Mouse (Mus musculus) heart, embryonic 13.5 days (tissue): ENCODE data around the gene Samhd1. TPM values are rescaled to one million over a fixed set of nuclear protein-coding genes. Genes with fewer than 3 reads are reported as not detected.

Experiments
- ATAC-seq: fragments of 200-750 bp; cut with Nextera tagmentation; 2 replicates; pipeline ENCODE4 v1.8.0; 2017; ENCODE audit warnings: moderate TSS enrichment; ENCODE audit not compliant: insufficient number of reproducible peaks, low FRiP score, low TSS enrichment; ENCODE audit errors: extremely low read depth
- H3K27ac ChIP-seq: fragments of 300-500 bp; sonication (generic); replicated peaks from 2 replicates; pipeline ENCODE4 v1.5.1; 2015; ENCODE audit warnings: moderate library complexity, mild to moderate bottlenecking, inconsistent platforms
- H3K27me3 ChIP-seq: fragments of 300-500 bp; sonication (generic); replicated peaks from 2 replicates; pipeline ENCODE4 v1.6.1; 2015; ENCODE audit warnings: mild to moderate bottlenecking, inconsistent platforms
- H3K36me3 ChIP-seq: fragments of 300-500 bp; sonication (generic); 2 replicates; pipeline ENCODE4 v1.6.1; 2015; ENCODE audit warnings: mild to moderate bottlenecking, inconsistent platforms
- H3K4me1 ChIP-seq: fragments of 300-500 bp; sonication (generic); 2 replicates; pipeline ENCODE4 v1.6.1; 2015; ENCODE audit warnings: inconsistent platforms
- H3K4me2 ChIP-seq: fragments of 300-500 bp; sonication (generic); 2 replicates; pipeline ENCODE4 v1.6.1; 2015; ENCODE audit warnings: inconsistent platforms, mild to moderate bottlenecking, moderate library complexity
- H3K4me3 ChIP-seq: fragments of 300-500 bp; sonication (generic); 2 replicates; pipeline ENCODE4 v1.5.1; 2015; ENCODE audit warnings: moderate library complexity, mild to moderate bottlenecking, inconsistent platforms
- H3K9ac ChIP-seq: fragments of 300-500 bp; sonication (generic); 2 replicates; pipeline ENCODE4 v1.6.1; 2015; ENCODE audit warnings: inconsistent platforms, mild to moderate bottlenecking, moderate library complexity
- H3K9me3 ChIP-seq: fragments of 300-500 bp; sonication (generic); 2 replicates; pipeline ENCODE4 v1.6.1; 2016; ENCODE audit warnings: inconsistent platforms
- WGBS: fragments of 180-500 bp; shearing (Covaris S2); methylation state at CpG from one replicate; pipeline ENCODE4 v1.1.7; 2015; ENCODE audit warnings: mixed read lengths; 5-methylcytosine and 5-hydroxymethylcytosine counted together
- polyA plus RNA-seq: library from polyadenylated mRNA; unstranded; fragments of >200 nt; fragmentation: Nextera tagmentation; extraction: Ambion mirVana; gene quantifications from 2 replicates; pipeline ENCODE4 v1.2.1, GENCODE M21; 2015

Gene Samhd1
- polyA plus RNA-seq, 1 experiment from 2014 or later, result 15.9 TPM

GRCm38 (mm10) chr2:157078059-157078792 lies 56.8 kb downstream of the Samhd1 start:
- Histone ChIP-seq H3K4me3 (peak overlapping the region; percentile 94), H3K27ac (peak overlapping the region; percentile 94), H3K36me3 (peaks cover 11% of the 10 kb centered on the region), H3K4me2 (peak overlapping the region; percentile 90), H3K9ac (peak overlapping the region; percentile 99), H3K27me3 (peaks cover 5% of the 10 kb centered on the region; the same call in 1 of the 2 replicates), H3K9me3 (no peaks in the 10 kb centered on the region), H3K4me1 (peaks cover 61% of the 10 kb centered on the region)
- WGBS, result under 1% methylated on average over 56 of the region's 79 CpGs
- ATAC-seq, result peak; percentile 26; the same call in 1 of the 2 replicates

- peaks cover 17% of the 10 kb centered on the region for H3K36me3 ChIP-seq
- WGBS, result 2% methylated on average over 15 of the region's 15 CpGs
- H3K27ac ChIP-seq, result peak overlapping the region; percentile 94
- ATAC-seq, result no peak
- peak overlapping the region; percentile 90 for H3K4me2 ChIP-seq
- H3K9ac ChIP-seq, result peak overlapping the region; percentile 99
- peak overlapping the region; percentile 94 for H3K4me3 ChIP-seq
- peaks cover 65% of the 10 kb centered on the region for H3K4me1 ChIP-seq
- peaks cover 5% of the 10 kb centered on the region; the same call in 1 of the 2 replicates for H3K27me3 ChIP-seq
- no peaks in the 10 kb centered on the region for H3K9me3 ChIP-seq
These were observed 57.4 kb downstream of the Samhd1 start for GRCm38 (mm10) chr2:157077641-157078058.

- peak overlapping the region; percentile 94 for H3K4me3 ChIP-seq
- peaks cover 20% of the 10 kb centered on the region for H3K36me3 ChIP-seq
- peak overlapping the region; percentile 94 for H3K27ac ChIP-seq
- H3K27me3 ChIP-seq, result peaks cover 5% of the 10 kb centered on the region; the same call in 1 of the 2 replicates
- 13% methylated on average over 5 of the region's 5 CpGs for WGBS
- peak overlapping the region; percentile 90 for H3K4me2 ChIP-seq
- peaks cover 65% of the 10 kb centered on the region for H3K4me1 ChIP-seq
- H3K9me3 ChIP-seq, result no peaks in the 10 kb centered on the region
- H3K9ac ChIP-seq, result peak overlapping the region; percentile 99
- ATAC-seq, result no peak
These were observed 57.9 kb downstream of the Samhd1 start for GRCm38 (mm10) chr2:157077160-157077559.

GRCm38 (mm10) chr2:157076585-157076984 lies 58.5 kb downstream of the Samhd1 start:
- peak overlapping the region; percentile 99 for H3K9ac ChIP-seq
- ATAC-seq, result no peak
- WGBS, result 73% methylated on average over 7 of the region's 7 CpGs
- H3K4me2 ChIP-seq, result peak overlapping the region; percentile 90
- no peaks in the 10 kb centered on the region for H3K9me3 ChIP-seq
- peaks cover 67% of the 10 kb centered on the region for H3K4me1 ChIP-seq
- peaks cover 20% of the 10 kb centered on the region for H3K36me3 ChIP-seq
- peak overlapping the region; percentile 94 for H3K4me3 ChIP-seq
- peak overlapping the region; percentile 94; the same call in 1 of the 2 replicates for H3K27ac ChIP-seq
- peaks cover 5% of the 10 kb centered on the region; the same call in 1 of the 2 replicates for H3K27me3 ChIP-seq

GRCm38 (mm10) chr2:157075685-157076084 lies 59.4 kb downstream of the Samhd1 start:
- Histone ChIP-seq H3K27ac (peak overlapping the region; percentile 74), H3K4me1 (peaks cover 76% of the 10 kb centered on the region), H3K27me3 (peaks cover 5% of the 10 kb centered on the region; the same call in 1 of the 2 replicates), H3K4me2 (peak overlapping the region; percentile 90), H3K9me3 (no peaks in the 10 kb centered on the region), H3K36me3 (peaks cover 20% of the 10 kb centered on the region), H3K9ac (peak overlapping the region; percentile 70), H3K4me3 (peak overlapping the region; percentile 94)
- no peak for ATAC-seq
- WGBS, result 21% methylated on average over 3 of the region's 3 CpGs

GRCm38 (mm10) chr2:157075226-157075625 lies 59.8 kb downstream of the Samhd1 start:
- ATAC-seq, result no peak
- peak overlapping the region; percentile 90 for H3K4me2 ChIP-seq
- H3K9ac ChIP-seq, result peak overlapping the region; percentile 70
- H3K36me3 ChIP-seq, result peaks cover 20% of the 10 kb centered on the region
- H3K27me3 ChIP-seq, result 0 out of 2 replicates have a peak, but pooled peaks cover under 1% of the 10 kb centered on the region
- peak overlapping the region; percentile 74 for H3K27ac ChIP-seq
- peaks cover 81% of the 10 kb centered on the region for H3K4me1 ChIP-seq
- 78% methylated on average over 3 of the region's 3 CpGs for WGBS
- peak overlapping the region; percentile 94; the same call in 1 of the 2 replicates for H3K4me3 ChIP-seq
- no peaks in the 10 kb centered on the region for H3K9me3 ChIP-seq

- peak overlapping the region; percentile 70 for H3K9ac ChIP-seq
- H3K4me1 ChIP-seq, result peaks cover 84% of the 10 kb centered on the region
- H3K36me3 ChIP-seq, result peaks cover 20% of the 10 kb centered on the region
- H3K27me3 ChIP-seq, result no peaks in the 10 kb centered on the region
- WGBS, result 70% methylated on average over 5 of the region's 5 CpGs
- no peak for ATAC-seq
- H3K4me2 ChIP-seq, result peak overlapping the region; percentile 90
- H3K4me3 ChIP-seq, result no peak overlapping the region
- H3K27ac ChIP-seq, result peak overlapping the region; percentile 74
- H3K9me3 ChIP-seq, result no peaks in the 10 kb centered on the region
These were observed 60.3 kb downstream of the Samhd1 start for GRCm38 (mm10) chr2:157074772-157075171.

GRCm38 (mm10) chr2:157074186-157074724 lies 60.8 kb downstream of the Samhd1 start:
- H3K4me3 ChIP-seq, result no peak overlapping the region
- peak overlapping the region; percentile 90 for H3K4me2 ChIP-seq
- H3K27ac ChIP-seq, result peak overlapping the region; percentile 52
- H3K9me3 ChIP-seq, result no peaks in the 10 kb centered on the region
- peak overlapping the region; percentile 70 for H3K9ac ChIP-seq
- 72% methylated on average over 9 of the region's 9 CpGs for WGBS
- peaks cover 20% of the 10 kb centered on the region for H3K36me3 ChIP-seq
- ATAC-seq, result no peak
- H3K27me3 ChIP-seq, result no peaks in the 10 kb centered on the region
- peaks cover 86% of the 10 kb centered on the region for H3K4me1 ChIP-seq

- Histone ChIP-seq H3K4me2 (0 out of 2 replicates have a peak overlapping the region, but pooled peaks have one; percentile 90), H3K36me3 (peaks cover 20% of the 10 kb centered on the region), H3K27ac (peak overlapping the region; percentile 52), H3K4me3 (no peak overlapping the region), H3K9ac (peak overlapping the region; percentile 70), H3K9me3 (no peaks in the 10 kb centered on the region), H3K27me3 (no peaks in the 10 kb centered on the region), H3K4me1 (peaks cover 93% of the 10 kb centered on the region)
- ATAC-seq, result no peak
- WGBS, result 45% methylated on average over 9 of the region's 9 CpGs
These were observed 61.5 kb downstream of the Samhd1 start for GRCm38 (mm10) chr2:157073378-157074052.

GRCm38 (mm10) chr2:157072316-157072990 lies 62.6 kb downstream of the Samhd1 start:
- H3K4me3 ChIP-seq, result no peak overlapping the region
- H3K9ac ChIP-seq, result peak overlapping the region; percentile 77
- peak overlapping the region; percentile 51; the same call in 1 of the 2 replicates for H3K4me2 ChIP-seq
- peak overlapping the region; percentile 96 for H3K27ac ChIP-seq
- H3K4me1 ChIP-seq, result peaks cover 100% of the 10 kb centered on the region
- H3K9me3 ChIP-seq, result no peaks in the 10 kb centered on the region
- no peak for ATAC-seq
- WGBS, result 57% methylated on average over 9 of the region's 9 CpGs
- no peaks in the 10 kb centered on the region for H3K27me3 ChIP-seq
- peaks cover 20% of the 10 kb centered on the region for H3K36me3 ChIP-seq
